Mouse (Mus musculus) G1E (cell line): ENCODE data around the gene Gm9573. TPM values are rescaled to one million over a fixed set of nuclear protein-coding genes. Genes with fewer than 3 reads are reported as not detected.
A peak's percentile ranks its signal among the peaks of the same experiment; 100 is the strongest.

ENCODE experiments used
- ATAC-seq: 2 replicates; pipeline ENCODE4 v1.8.0; 2016; ENCODE audit warnings: mild to moderate bottlenecking; ENCODE audit not compliant: insufficient number of reproducible peaks, poor library complexity, low FRiP score, severe bottlenecking; ENCODE audit errors: extremely low read depth
- DNase-seq: peaks from one replicate; pipeline ENCODE4 v3.0.0; 2012; ENCODE audit warnings: low spot score
- H3K27me3 ChIP-seq: 2 replicates; pipeline ENCODE4 v1.6.1; 2012; ENCODE audit warnings: mild to moderate bottlenecking, low read length, inconsistent platforms; ENCODE audit not compliant: insufficient read depth
- H3K36me3 ChIP-seq: replicated peaks from 2 replicates; pipeline ENCODE3; 2012; ENCODE audit warnings: mild to moderate bottlenecking, inconsistent platforms
- H3K4me1 ChIP-seq: 2 replicates; pipeline ENCODE4 v1.6.1; 2012; ENCODE audit warnings: low read depth, low read length, inconsistent platforms, mixed read lengths; ENCODE audit not compliant: insufficient read depth
- H3K4me3 ChIP-seq: 2 replicates; pipeline ENCODE4 v1.5.1; 2012; ENCODE audit warnings: low read depth, mild to moderate bottlenecking, inconsistent platforms, low read length, moderate library complexity, mixed read lengths
- H3K9me3 ChIP-seq: replicated peaks from 2 replicates; pipeline ENCODE4 v1.6.1; 2012; ENCODE audit warnings: inconsistent platforms
- CTCF ChIP-seq: IDR thresholded peaks from 2 replicates; pipeline ENCODE4 v1.5.1; 2012; ENCODE audit warnings: low read depth, low read length, inconsistent platforms, mixed read lengths
- GATA1 ChIP-seq: IDR thresholded peaks from 2 replicates; pipeline ENCODE4 v1.6.1; 2012; ENCODE audit warnings: borderline replicate concordance, low read length, inconsistent platforms, mixed read lengths
- GATA2 ChIP-seq: IDR thresholded peaks from 2 replicates; pipeline ENCODE4 v1.6.1; 2012; ENCODE audit warnings: low read depth, low read length, inconsistent platforms, borderline replicate concordance
- POLR2AphosphoS5 ChIP-seq: IDR thresholded peaks from 2 replicates; pipeline ENCODE4 v1.6.1; 2012; ENCODE audit warnings: low read depth, low read length, inconsistent platforms; ENCODE audit not compliant: insufficient replicate concordance
- TAL1 ChIP-seq: conservative IDR thresholded peaks from 2 replicates; pipeline ENCODE4 v1.6.1; 2012; ENCODE audit warnings: low read depth, low read length, inconsistent platforms, mixed read lengths
- polyA plus RNA-seq: library from polyadenylated mRNA; stranded (reverse); fragments of >175 nt; gene quantifications from 2 replicates; pipeline ENCODE4 v1.2.3, GENCODE M21; 2012
- total RNA-seq, 2 experiments: library from RNA; stranded (forward) in 1 of 2; stranded (reverse) in 1 of 2; fragments of 200-1000 nt in 1 of 2; fragments of >200 nt in 1 of 2; fragmentation: Nextera tagmentation in 1 of 2; gene quantifications; 2 replicates each; pipeline ENCODE4 v1.2.3; 2014 to 2017

The Gm9573 gene
- total and polyA plus RNA-seq, 3 experiments = 0.11 TPM; not detected in 2

GRCm38 (mm10) chr17:35591219-35591578 lies 35.2 kb downstream of the Gm9573 start:
- H3K9me3 ChIP-seq = 0 out of 2 replicates have a peak, but pooled peaks cover 3% of the 10 kb centered on the region
- DNase-seq = no peak
- H3K36me3 ChIP-seq = no peaks in the 10 kb centered on the region
- no peak overlapping the region for H3K4me3 ChIP-seq
- TF ChIP-seq GATA1 (no peak), CTCF (no peak), GATA2 (no peak), POLR2AphosphoS5 (no peak), TAL1 (no peak)
- H3K27me3 ChIP-seq = no peaks in the 10 kb centered on the region
- H3K4me1 ChIP-seq = 0 out of 2 replicates have a peak, but pooled peaks cover 4% of the 10 kb centered on the region
- no peak for ATAC-seq

GRCm38 (mm10) chr17:35590410-35591218 lies 35.8 kb downstream of the Gm9573 start:
- H3K4me1 ChIP-seq = 0 out of 2 replicates have a peak, but pooled peaks cover 4% of the 10 kb centered on the region
- no peak for ATAC-seq
- 0 out of 2 replicates have a peak, but pooled peaks cover 3% of the 10 kb centered on the region for H3K9me3 ChIP-seq
- no peak overlapping the region for H3K4me3 ChIP-seq
- no peaks in the 10 kb centered on the region for H3K36me3 ChIP-seq
- DNase-seq = peak; percentile 44
- TF ChIP-seq POLR2AphosphoS5 (no peak), GATA1 (no peak), CTCF (peak; percentile 96), TAL1 (no peak), GATA2 (no peak)
- no peaks in the 10 kb centered on the region for H3K27me3 ChIP-seq

GRCm38 (mm10) chr17:35588387-35588786 lies 38.0 kb downstream of the Gm9573 start:
- no peaks in the 10 kb centered on the region for H3K36me3 ChIP-seq
- no peak overlapping the region for H3K4me3 ChIP-seq
- DNase-seq (no peak), ATAC-seq (no peak)
- no peaks in the 10 kb centered on the region for H3K27me3 ChIP-seq
- TF ChIP-seq GATA1 (no peak), TAL1 (no peak), POLR2AphosphoS5 (no peak)
- H3K9me3 ChIP-seq = 0 out of 2 replicates have a peak, but pooled peaks cover 3% of the 10 kb centered on the region
- H3K4me1 ChIP-seq = 0 out of 2 replicates have a peak, but pooled peaks cover 4% of the 10 kb centered on the region

- Histone ChIP-seq H3K36me3 (no peaks in the 10 kb centered on the region), H3K4me1 (0 out of 2 replicates have a peak, but pooled peaks cover 4% of the 10 kb centered on the region), H3K9me3 (0 out of 2 replicates have a peak, but pooled peaks cover 3% of the 10 kb centered on the region), H3K4me3 (no peak overlapping the region), H3K27me3 (no peaks in the 10 kb centered on the region)
- no peak for ATAC-seq
- no peak for DNase-seq
- no peak for TF ChIP-seq GATA1
- TF ChIP-seq TAL1 = no peak
- TF ChIP-seq POLR2AphosphoS5 = no peak
- TF ChIP-seq CTCF = no peak
These were observed 39.1 kb downstream of the Gm9573 start for GRCm38 (mm10) chr17:35587291-35587690.

DNA sequence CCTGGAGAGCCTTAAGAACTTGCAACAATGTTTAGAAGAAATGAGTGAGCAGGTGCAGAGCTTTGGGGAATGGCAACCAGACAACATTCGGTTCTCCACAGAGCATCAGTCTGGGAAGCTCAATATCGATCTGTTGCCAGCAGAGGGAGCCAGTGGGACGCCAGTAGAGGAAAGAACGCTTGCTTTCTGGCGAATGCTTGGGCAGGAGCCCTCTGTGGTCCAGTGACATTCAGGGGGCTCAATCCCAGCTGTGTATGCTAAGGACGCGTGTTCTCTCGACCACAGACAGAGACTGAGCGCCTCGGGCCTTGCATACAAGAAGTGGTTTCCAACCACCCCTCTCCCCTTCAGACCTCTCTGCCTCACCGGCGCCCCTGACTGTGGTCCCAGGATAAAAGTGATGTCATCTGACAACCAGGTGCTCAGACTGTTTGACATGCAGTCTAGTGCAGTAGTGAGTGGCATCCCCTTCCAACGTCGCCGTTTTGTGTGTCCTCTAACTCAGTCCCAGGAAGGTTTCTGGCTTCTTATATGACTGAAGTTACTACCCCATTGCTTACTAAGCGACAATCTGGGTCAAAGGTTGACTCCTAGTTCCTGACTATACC lies 42.0 kb downstream of the Gm9573 start:
- TF ChIP-seq CTCF (0 out of 2 replicates have a peak, but pooled peaks have one; percentile 4), GATA1 (no peak)
- no peaks in the 10 kb centered on the region for H3K4me1 ChIP-seq
- H3K36me3 ChIP-seq = no peaks in the 10 kb centered on the region
- no peak overlapping the region for H3K4me3 ChIP-seq
- H3K27me3 ChIP-seq = no peaks in the 10 kb centered on the region
- DNase-seq (no peak), ATAC-seq (no peak)
- 0 out of 2 replicates have a peak, but pooled peaks cover 3% of the 10 kb centered on the region for H3K9me3 ChIP-seq

- Histone ChIP-seq H3K4me1 (no peaks in the 10 kb centered on the region), H3K27me3 (no peaks in the 10 kb centered on the region), H3K9me3 (0 out of 2 replicates have a peak, but pooled peaks cover 3% of the 10 kb centered on the region), H3K36me3 (no peaks in the 10 kb centered on the region), H3K4me3 (no peak overlapping the region)
- DNase-seq = no peak
- TF ChIP-seq TAL1 (no peak), CTCF (0 out of 2 replicates have a peak, but pooled peaks have one; percentile 8)
- no peak for ATAC-seq
These were observed 43.5 kb downstream of the Gm9573 start for GRCm38 (mm10) chr17:35582900-35583299.

DNA sequence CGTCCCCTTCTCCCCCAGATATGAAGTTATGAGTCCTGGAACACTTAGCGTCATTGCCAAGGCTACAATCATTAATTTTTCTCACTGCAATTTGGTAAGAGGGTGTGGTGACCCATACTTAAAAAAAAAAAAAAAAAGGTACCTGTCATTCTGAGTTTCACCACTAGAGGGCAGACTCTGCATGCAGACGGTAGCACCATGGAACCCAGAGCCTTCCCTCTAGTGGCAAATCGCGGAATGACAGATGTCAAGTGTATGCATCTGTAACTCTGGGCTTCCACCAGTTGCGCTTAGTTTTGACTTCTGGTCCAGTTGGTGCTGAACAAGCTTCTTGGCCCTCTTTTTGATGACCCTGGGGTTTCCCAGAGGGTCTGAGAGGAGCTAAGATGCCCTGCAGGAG lies 48.2 kb downstream of the Gm9573 start:
- no peaks in the 10 kb centered on the region for H3K36me3 ChIP-seq
- H3K4me1 ChIP-seq = no peaks in the 10 kb centered on the region
- ATAC-seq (peak; percentile 34; the same call in 1 of the 2 replicates), DNase-seq (peak; percentile 26)
- H3K4me3 ChIP-seq = no peak overlapping the region
- TF ChIP-seq CTCF (peak; percentile 92), GATA1 (no peak)
- H3K27me3 ChIP-seq = peaks cover 14% of the 10 kb centered on the region
- H3K9me3 ChIP-seq = no peaks in the 10 kb centered on the region
